Mouse (Mus musculus): Measurements from ENCODE around the gene Tnfrsf25. TPM values are rescaled to one million over a fixed set of nuclear protein-coding genes. Genes with fewer than 3 reads are reported as not detected.

Tnfrsf25 gene
- polyA plus RNA-seq, 1 experiment, result 1.4 TPM

DNA sequence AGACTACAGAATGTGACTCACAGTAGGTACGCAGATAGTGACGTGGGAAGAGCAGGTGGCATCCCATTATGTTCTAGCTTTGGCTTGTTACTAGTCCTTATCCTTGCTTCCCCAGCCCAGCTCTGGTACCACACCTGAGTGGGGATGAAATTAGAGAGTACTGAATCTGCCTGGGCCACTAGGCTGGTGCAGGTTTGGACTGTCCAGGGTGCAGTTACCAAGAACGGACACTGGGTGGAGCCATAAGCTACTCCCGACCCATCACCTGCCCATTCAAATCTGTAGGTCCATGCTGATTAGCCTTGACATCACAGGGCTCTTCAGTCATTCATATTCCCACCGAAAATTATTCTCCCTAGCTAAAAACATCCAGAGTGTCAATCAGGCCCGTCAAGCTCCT lies 24.7 kb downstream of the Tnfrsf25 start:
- H3K27ac ChIP-seq (ENCODE audit: insufficient read depth, low read length), result no peak overlapping the region
- peak; percentile 66 for TF ChIP-seq CTCF (IDR thresholded peaks at IDR 0.05; ENCODE audit: borderline replicate concordance, insufficient read depth, low read depth, low read length)
- TF ChIP-seq POLR2A (IDR thresholded peaks at IDR 0.05; ENCODE audit: borderline replicate concordance, insufficient read depth, low read length), result no peak
- no peaks in the 10 kb centered on the region for H3K27me3 ChIP-seq (ENCODE audit: control insufficient read depth, insufficient read depth, low read length)
- 34% methylated on average over 6 of the region's 6 CpGs for WGBS
- H3K4me3 ChIP-seq (replicated peaks; ENCODE audit: insufficient read depth, low read depth, low read length), result no peak overlapping the region
- H3K4me1 ChIP-seq (ENCODE audit: control insufficient read depth, insufficient read depth, low read length), result peaks cover 3% of the 10 kb centered on the region
- peak; percentile 29 to 47 for DNase-seq

DNA sequence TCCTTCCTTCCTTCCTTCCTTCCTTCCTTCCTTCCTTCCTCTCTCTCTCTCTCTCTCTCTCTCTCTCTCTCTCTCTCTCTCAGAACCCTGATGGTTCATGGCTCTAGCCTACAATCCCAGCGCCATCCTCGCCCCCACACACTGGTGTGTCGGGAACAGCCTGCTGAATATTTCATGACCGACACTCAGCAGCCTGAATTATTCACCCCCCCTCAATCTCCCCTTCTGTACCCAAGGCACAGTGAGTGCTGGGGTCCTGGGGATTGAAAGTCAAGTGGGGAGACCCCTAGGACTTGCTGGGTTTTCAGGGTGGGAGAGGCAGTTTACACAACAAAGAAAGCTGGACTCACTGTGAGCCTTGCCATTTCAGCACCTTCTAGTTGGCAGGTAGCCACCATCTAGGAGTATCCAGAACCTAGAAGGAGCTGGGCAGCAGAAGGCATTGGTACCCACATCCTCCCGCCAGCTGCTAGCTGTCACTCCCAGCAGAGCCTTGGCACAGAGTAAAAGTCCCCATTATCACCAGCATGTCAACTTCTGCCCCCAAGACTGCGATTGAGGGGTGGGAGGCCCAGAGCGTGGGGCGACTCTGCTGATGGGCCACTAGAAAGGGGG lies 25.9 kb downstream of the Tnfrsf25 start:
- Histone ChIP-seq H3K27me3 (ENCODE audit: control insufficient read depth, insufficient read depth, low read length) (no peaks in the 10 kb centered on the region), H3K27ac (ENCODE audit: insufficient read depth, low read length) (no peak overlapping the region), H3K4me3 (replicated peaks; ENCODE audit: insufficient read depth, low read depth, low read length) (no peak overlapping the region), H3K4me1 (ENCODE audit: control insufficient read depth, insufficient read depth, low read length) (peaks cover 3% of the 10 kb centered on the region)
- TF ChIP-seq CTCF (IDR thresholded peaks at IDR 0.05; ENCODE audit: borderline replicate concordance, insufficient read depth, low read depth, low read length), result no peak
- TF ChIP-seq POLR2A (IDR thresholded peaks at IDR 0.05; ENCODE audit: borderline replicate concordance, insufficient read depth, low read length), result no peak
- DNase-seq, result no peak
- 28% methylated on average over 8 of the region's 8 CpGs for WGBS

DNA sequence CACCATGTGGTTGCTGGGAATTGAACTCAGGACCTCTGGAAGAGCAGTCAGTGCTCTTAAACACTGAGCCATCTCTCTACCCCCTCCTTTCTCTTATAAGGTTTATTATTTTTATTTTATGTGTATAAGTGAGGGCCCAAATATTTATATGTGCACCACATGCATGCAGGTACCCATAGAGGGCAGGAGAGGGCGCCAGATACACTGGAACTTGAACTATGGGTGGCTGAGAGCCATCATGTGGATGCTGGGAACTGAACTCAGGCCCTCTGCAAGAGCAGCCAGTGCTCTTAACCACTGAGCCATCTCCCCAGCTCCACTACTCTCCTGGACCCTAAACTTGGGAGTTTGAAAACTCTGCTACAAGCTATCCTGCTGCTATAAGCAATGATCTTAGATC lies 27.9 kb downstream of the Tnfrsf25 start:
- H3K27me3 ChIP-seq (ENCODE audit: control insufficient read depth, insufficient read depth, low read length), result no peaks in the 10 kb centered on the region
- no peak overlapping the region for H3K27ac ChIP-seq (ENCODE audit: insufficient read depth, low read length)
- no peak overlapping the region for H3K4me3 ChIP-seq (replicated peaks; ENCODE audit: insufficient read depth, low read depth, low read length)
- WGBS, result 68% methylated on average over 1 of the region's 1 CpGs
- no peak for TF ChIP-seq CTCF (IDR thresholded peaks at IDR 0.05; ENCODE audit: borderline replicate concordance, insufficient read depth, low read depth, low read length)
- no peak for TF ChIP-seq POLR2A (IDR thresholded peaks at IDR 0.05; ENCODE audit: borderline replicate concordance, insufficient read depth, low read length)
- peaks cover 3% of the 10 kb centered on the region for H3K4me1 ChIP-seq (ENCODE audit: control insufficient read depth, insufficient read depth, low read length)
- DNase-seq, result no peak

DNA sequence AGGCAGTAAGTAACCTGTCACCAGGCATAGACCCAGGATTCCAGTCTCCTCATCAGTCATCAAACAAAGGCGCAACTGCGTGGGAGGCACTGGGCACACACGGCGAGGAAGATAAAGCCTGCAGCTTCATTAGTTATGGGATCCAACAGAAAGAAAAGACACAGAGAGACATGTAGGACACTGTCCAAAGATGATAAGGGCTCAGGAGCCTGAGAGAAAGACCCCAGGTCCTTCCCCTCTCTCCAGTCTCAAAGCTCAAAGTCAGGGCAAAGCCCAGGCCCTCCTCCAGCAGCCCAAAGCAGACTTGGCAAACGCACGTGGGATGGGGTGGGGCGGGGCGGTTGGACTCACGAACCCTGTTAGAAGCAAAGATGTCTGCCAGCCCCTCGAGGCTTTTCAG lies 29.7 kb downstream of the Tnfrsf25 start:
- DNase-seq, result no peak
- TF ChIP-seq POLR2A (IDR thresholded peaks at IDR 0.05; ENCODE audit: borderline replicate concordance, insufficient read depth, low read length), result no peak
- no peak for TF ChIP-seq CTCF (IDR thresholded peaks at IDR 0.05; ENCODE audit: borderline replicate concordance, insufficient read depth, low read depth, low read length)
- Histone ChIP-seq H3K4me3 (replicated peaks; ENCODE audit: insufficient read depth, low read depth, low read length) (no peak overlapping the region), H3K27me3 (ENCODE audit: control insufficient read depth, insufficient read depth, low read length) (no peaks in the 10 kb centered on the region), H3K4me1 (ENCODE audit: control insufficient read depth, insufficient read depth, low read length) (no peaks in the 10 kb centered on the region), H3K27ac (ENCODE audit: insufficient read depth, low read length) (no peak overlapping the region)
- 58% methylated on average over 10 of the region's 10 CpGs for WGBS

DNA sequence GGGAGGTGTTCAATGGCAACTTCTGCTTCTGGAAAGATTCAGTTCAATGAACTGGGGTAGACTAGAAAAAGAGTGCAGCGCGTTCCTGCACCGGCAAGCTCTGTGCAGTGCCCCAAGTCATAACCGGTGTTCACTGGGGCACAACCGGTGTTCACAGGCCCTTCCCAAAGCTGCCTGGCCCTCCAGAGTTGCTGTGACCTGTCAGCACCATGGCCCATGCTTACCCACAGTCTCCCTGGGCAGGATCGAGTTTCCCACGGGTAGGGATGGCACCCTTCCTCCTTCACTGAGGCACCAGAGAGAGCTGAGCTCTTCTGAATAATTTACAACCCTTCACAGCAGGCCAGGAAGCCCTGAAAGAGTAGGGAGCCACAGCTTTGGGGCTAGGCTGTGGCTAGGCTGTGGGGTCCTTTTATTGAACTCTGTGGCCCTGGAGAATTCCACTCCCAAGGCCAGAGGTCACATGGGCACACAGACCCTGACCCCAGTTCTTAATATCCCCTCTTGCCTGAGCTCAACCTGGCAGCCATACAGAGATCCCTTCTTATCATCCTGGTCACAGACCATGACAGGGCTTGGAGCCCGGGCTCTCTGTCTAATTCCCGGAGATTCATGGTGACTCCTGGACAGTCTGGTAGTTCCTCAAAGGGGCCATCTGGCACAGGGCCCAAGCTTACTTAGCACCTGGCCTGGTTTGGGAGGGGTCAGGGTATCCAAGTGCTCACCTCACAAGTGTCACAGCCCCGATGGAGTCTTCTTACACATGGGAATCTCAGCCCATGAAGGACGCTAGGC lies 30.5 kb downstream of the Tnfrsf25 start:
- DNase-seq, result no peak
- TF ChIP-seq CTCF (IDR thresholded peaks at IDR 0.05; ENCODE audit: borderline replicate concordance, insufficient read depth, low read depth, low read length) (no peak), POLR2A (IDR thresholded peaks at IDR 0.05; ENCODE audit: borderline replicate concordance, insufficient read depth, low read length) (no peak)
- Histone ChIP-seq H3K27ac (ENCODE audit: insufficient read depth, low read length) (no peak overlapping the region), H3K4me3 (replicated peaks; ENCODE audit: insufficient read depth, low read depth, low read length) (no peak overlapping the region), H3K27me3 (ENCODE audit: control insufficient read depth, insufficient read depth, low read length) (no peaks in the 10 kb centered on the region; the same call in 1 of the 2 replicates), H3K4me1 (ENCODE audit: control insufficient read depth, insufficient read depth, low read length) (no peaks in the 10 kb centered on the region)
- WGBS, result 62% methylated on average over 11 of the region's 11 CpGs

DNA sequence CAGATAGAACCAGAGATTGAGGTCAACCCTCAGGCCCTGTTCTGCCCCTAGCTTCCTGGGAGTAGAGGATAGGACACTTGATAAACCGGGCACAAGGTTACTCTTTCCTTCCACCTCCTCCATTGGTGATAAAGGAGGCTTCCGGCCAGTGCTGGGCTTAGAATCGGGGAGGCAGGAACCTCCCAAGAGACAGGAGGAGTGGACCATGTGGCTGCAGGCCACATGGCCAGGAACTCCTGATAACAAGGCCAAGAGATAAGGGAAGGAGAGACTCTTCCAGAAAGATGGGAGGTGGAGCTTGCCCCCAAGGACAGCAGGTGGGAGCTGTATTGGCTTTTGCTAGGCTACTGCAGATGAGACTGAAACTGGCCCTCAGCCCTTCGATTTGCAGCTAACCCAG lies 34.8 kb downstream of the Tnfrsf25 start:
- Histone ChIP-seq H3K4me3 (replicated peaks; ENCODE audit: insufficient read depth, low read depth, low read length) (no peak overlapping the region), H3K27me3 (ENCODE audit: control insufficient read depth, insufficient read depth, low read length) (peaks cover 3% of the 10 kb centered on the region; the same call in 1 of the 2 replicates), H3K4me1 (ENCODE audit: control insufficient read depth, insufficient read depth, low read length) (no peaks in the 10 kb centered on the region), H3K27ac (ENCODE audit: insufficient read depth, low read length) (no peak overlapping the region)
- no peak for DNase-seq
- WGBS, result 72% methylated on average over 4 of the region's 4 CpGs
- TF ChIP-seq CTCF (IDR thresholded peaks at IDR 0.05; ENCODE audit: borderline replicate concordance, insufficient read depth, low read depth, low read length) (no peak), POLR2A (IDR thresholded peaks at IDR 0.05; ENCODE audit: borderline replicate concordance, insufficient read depth, low read length) (no peak)

DNA sequence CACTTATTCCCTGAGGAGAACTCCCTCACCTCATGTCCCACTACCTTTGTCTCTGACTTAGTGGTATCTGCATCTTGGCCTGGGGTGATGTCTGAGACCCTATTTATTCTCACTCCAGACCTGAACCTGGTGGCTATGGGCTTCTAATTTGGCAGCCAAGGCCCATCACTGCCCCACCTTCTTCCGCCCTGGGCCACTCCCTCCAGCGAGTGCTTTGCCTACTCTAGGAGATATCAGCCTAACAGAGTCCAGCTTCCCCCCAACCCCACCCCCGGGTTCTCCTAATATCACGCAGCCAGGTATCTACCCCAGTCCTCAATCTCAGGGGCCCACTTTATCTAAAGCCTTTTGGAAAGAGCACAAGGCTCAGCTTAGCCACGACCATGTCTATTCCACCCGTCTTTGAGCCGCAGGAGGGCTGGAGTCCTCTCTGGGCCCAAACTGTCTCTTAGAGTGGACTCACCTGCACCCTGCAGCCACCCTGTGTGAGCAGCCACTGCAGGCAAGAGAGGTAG lies 35.8 kb downstream of the Tnfrsf25 start:
- H3K4me3 ChIP-seq (replicated peaks; ENCODE audit: insufficient read depth, low read depth, low read length), result no peak overlapping the region
- DNase-seq, result no peak
- H3K27me3 ChIP-seq (ENCODE audit: control insufficient read depth, insufficient read depth, low read length), result peaks cover 3% of the 10 kb centered on the region; the same call in 1 of the 2 replicates
- TF ChIP-seq POLR2A (IDR thresholded peaks at IDR 0.05; ENCODE audit: borderline replicate concordance, insufficient read depth, low read length), result no peak
- 51% methylated on average over 7 of the region's 7 CpGs for WGBS
- no peak overlapping the region for H3K27ac ChIP-seq (ENCODE audit: insufficient read depth, low read length)
- no peaks in the 10 kb centered on the region for H3K4me1 ChIP-seq (ENCODE audit: control insufficient read depth, insufficient read depth, low read length)

Data from cerebellum, adult 2 months (tissue).